Mouse (Mus musculus): ENCODE measurements around the gene Bard1.

GRCm38 (mm10) chr1:71127171-71127570 is 24.2 kb upstream of the Bard1 start:
- TF ChIP-seq CTCF (IDR thresholded peaks at IDR 0.05; ENCODE audit: borderline replicate concordance, insufficient read depth, low read length) (no peak), POLR2A (IDR thresholded peaks at IDR 0.05; ENCODE audit: low read depth, low read length) (no peak)
